Mouse (Mus musculus) adipocyte (in vitro differentiated cells): Measurements from ENCODE around the gene Clcn5.

ENCODE experiments used
- DNase-seq: peaks from one replicate; pipeline ENCODE4 v3.0.0-alpha.2; 2016; ENCODE audit warnings: low spot score

Gene Clcn5

GRCm38 (mm10) chrX:7190816-7191215, 128.3 kb downstream of the Clcn5 start:
- DNase-seq = no peak

- peak; percentile 16 for DNase-seq
Observed at GRCm38 (mm10) chrX:7188311-7188807, 130.8 kb downstream of the Clcn5 start.

- DNase-seq = no peak
Observed at GRCm38 (mm10) chrX:7187455-7188310, 131.5 kb downstream of the Clcn5 start.

GRCm38 (mm10) chrX:7170156-7170555, 149.0 kb downstream of the Clcn5 start:
- DNase-seq = no peak

GRCm38 (mm10) chrX:7168799-7169198, 150.4 kb downstream of the Clcn5 start:
- DNase-seq = no peak

- DNase-seq = no peak
Observed at GRCm38 (mm10) chrX:7157976-7158375, 161.2 kb downstream of the Clcn5 start.

- no peak for DNase-seq
Observed at GRCm38 (mm10) chrX:7156026-7156732, 163.0 kb downstream of the Clcn5 start.

GRCm38 (mm10) chrX:7150129-7150528, 169.0 kb downstream of the Clcn5 start:
- DNase-seq = no peak

GRCm38 (mm10) chrX:7146156-7146555, 173.0 kb downstream of the Clcn5 start:
- DNase-seq = no peak

GRCm38 (mm10) chrX:7121618-7122280, 197.4 kb downstream of the Clcn5 start:
- DNase-seq = no peak

- no peak for DNase-seq
Observed at GRCm38 (mm10) chrX:7114885-7115284, 204.3 kb downstream of the Clcn5 start.
